Mouse (Mus musculus): ENCODE results near the gene Ttc19.
"Not testable (repeated sequence)": the region's sequence is repeated elsewhere in the genome, so short reads cannot be mapped to it uniquely, and the experiment has no call there.

The Ttc19 gene

GRCm38 (mm10) chr11:62284020-62284419 is 2.7 kb downstream of the Ttc19 start:
- not testable (repeated sequence) for DNase-seq (ENCODE audit: low spot score in 2 of 2)

- no peak for DNase-seq (ENCODE audit: low spot score in 2 of 2)
These were observed 3.7 kb downstream of the Ttc19 start for GRCm38 (mm10) chr11:62285020-62285419.

GRCm38 (mm10) chr11:62287700-62288099 is 6.4 kb downstream of the Ttc19 start:
- no peak for DNase-seq (ENCODE audit: low spot score in 2 of 2)

GRCm38 (mm10) chr11:62294121-62294520 is 12.8 kb downstream of the Ttc19 start:
- no peak for DNase-seq (ENCODE audit: low spot score in 2 of 2)

- DNase-seq (ENCODE audit: low spot score in 2 of 2): no peak
These were observed 17.6 kb downstream of the Ttc19 start for GRCm38 (mm10) chr11:62298883-62299282.

- DNase-seq (ENCODE audit: low spot score in 2 of 2): no peak
These were observed 24.6 kb downstream of the Ttc19 start for GRCm38 (mm10) chr11:62305866-62306265.

GRCm38 (mm10) chr11:62309296-62309695 is 28.0 kb downstream of the Ttc19 start:
- no peak for DNase-seq (ENCODE audit: low spot score in 2 of 2)

- no peak for DNase-seq (ENCODE audit: low spot score in 2 of 2)
These were observed 33.7 kb downstream of the Ttc19 start for GRCm38 (mm10) chr11:62314984-62315383.

- DNase-seq (ENCODE audit: low spot score in 2 of 2): no peak
These were observed 36.5 kb downstream of the Ttc19 start for GRCm38 (mm10) chr11:62317746-62318145.

- DNase-seq (ENCODE audit: low spot score in 2 of 2): no peak
These were observed 38.8 kb downstream of the Ttc19 start for GRCm38 (mm10) chr11:62320097-62320496.

GRCm38 (mm10) chr11:62323659-62324058 is 42.4 kb downstream of the Ttc19 start:
- no peak for DNase-seq (ENCODE audit: low spot score in 2 of 2)

- no peak for DNase-seq (ENCODE audit: low spot score in 2 of 2)
These were observed 49.9 kb downstream of the Ttc19 start for GRCm38 (mm10) chr11:62331141-62331540.

GRCm38 (mm10) chr11:62332228-62332627 is 51.0 kb downstream of the Ttc19 start:
- no peak for DNase-seq (ENCODE audit: low spot score in 2 of 2)

GRCm38 (mm10) chr11:62343002-62343401 is 61.7 kb downstream of the Ttc19 start:
- no peak for DNase-seq (ENCODE audit: low spot score in 2 of 2)

GRCm38 (mm10) chr11:62351948-62352347 is 70.7 kb downstream of the Ttc19 start:
- no peak for DNase-seq (ENCODE audit: low spot score in 2 of 2)

- DNase-seq (ENCODE audit: low spot score in 2 of 2): no peak
These were observed 73.9 kb downstream of the Ttc19 start for GRCm38 (mm10) chr11:62355216-62355615.

- DNase-seq (ENCODE audit: low spot score in 2 of 2): no peak
These were observed 85.6 kb downstream of the Ttc19 start for GRCm38 (mm10) chr11:62366879-62367278.

GRCm38 (mm10) chr11:62369924-62370323 is 88.7 kb downstream of the Ttc19 start:
- DNase-seq (ENCODE audit: low spot score in 2 of 2): no peak

- DNase-seq (ENCODE audit: low spot score in 2 of 2): no peak
These were observed 90.5 kb downstream of the Ttc19 start for GRCm38 (mm10) chr11:62371776-62372175.

- not testable (repeated sequence) for DNase-seq (ENCODE audit: low spot score in 2 of 2)
These were observed 96.1 kb downstream of the Ttc19 start for GRCm38 (mm10) chr11:62377202-62377851.
